Mouse (Mus musculus): ENCODE results near the gene Hook2. TPM values are rescaled to one million over a fixed set of nuclear protein-coding genes. Genes with fewer than 3 reads are reported as not detected.

Hook2 gene
- total and polyA plus RNA-seq, 3 experiments = 7.1 to 24.7 (median 9.8) TPM

DNA sequence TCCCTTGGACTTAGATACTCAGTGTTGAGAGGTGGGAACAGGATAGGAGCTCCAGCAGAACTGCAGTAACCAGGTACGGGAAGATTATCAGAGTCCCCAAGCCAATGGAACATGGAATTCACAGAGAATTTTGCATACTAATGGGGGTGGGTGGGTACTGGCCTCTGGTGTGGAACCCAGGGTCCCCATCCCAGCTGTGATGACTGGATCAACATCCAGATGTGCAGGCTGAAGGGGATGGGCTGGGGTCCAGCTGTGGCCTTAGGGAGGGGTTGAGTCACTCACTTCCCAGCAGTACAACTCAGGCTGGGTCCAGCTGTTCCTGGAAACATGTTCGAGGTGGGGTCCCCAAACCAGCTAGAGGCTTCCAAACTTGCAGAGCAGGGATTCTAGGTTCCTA lies 2.5 kb upstream of the Hook2 start:
- Histone ChIP-seq H3K79me2 (replicated peaks; ENCODE audit: control insufficient read depth, extremely low read depth, insufficient read depth, poor library complexity, severe bottlenecking) (no peaks in the 10 kb centered on the region), H3K9ac (ENCODE audit: insufficient read depth, low read depth) (no peak overlapping the region), H3K27ac (ENCODE audit: insufficient read depth, low read depth) (peak overlapping the region; percentile 22; the same call in 1 of the 2 replicates), H3K9me3 (replicated peaks; ENCODE audit: low read length) (no peaks in the 10 kb centered on the region), H3K4me2 (ENCODE audit: insufficient read depth, low read depth, poor library complexity, severe bottlenecking) (no peak overlapping the region), H3K27me3 (replicated peaks) (no peaks in the 10 kb centered on the region), H3K4me1 (ENCODE audit: control insufficient read depth in 1 of 2, insufficient read depth in 2 of 2) (peaks cover 38 to 54% of the 10 kb centered on the region in 2 experiments), H3K36me3 (replicated peaks in 1 of 2; ENCODE audit: control insufficient read depth in 1 of 2, insufficient read depth in 1 of 2, low read length in 1 of 2) (peaks cover 0 to 8% of the 10 kb centered on the region in 2 experiments), H3K4me3 (replicated peaks in 1 of 3; ENCODE audit: low read depth in 2 of 3, low read length in 2 of 3, poor library complexity in 1 of 3) (no peak overlapping the region)
- TF ChIP-seq CHD2 (IDR thresholded peaks at IDR 0.05; ENCODE audit: low read length) (no peak), KAT2A (IDR thresholded peaks at IDR 0.05; ENCODE audit: insufficient replicate concordance, low read length) (no peak), ZKSCAN1 (IDR thresholded peaks at IDR 0.05; ENCODE audit: borderline replicate concordance, low read depth, low read length) (no peak), IRF4 (IDR thresholded peaks at IDR 0.05; ENCODE audit: low read depth, low read length) (no peak), MXI1 (IDR thresholded peaks at IDR 0.05; ENCODE audit: low read depth, low read length) (no peak), UBTF (IDR thresholded peaks at IDR 0.05; ENCODE audit: low read depth, low read length) (no peak), EP300 (IDR thresholded peaks at IDR 0.05; ENCODE audit: low read length) (no peak), MAX (IDR thresholded peaks at IDR 0.05; ENCODE audit: low read length) (no peak), USF1 (IDR thresholded peaks at IDR 0.05; ENCODE audit: low read depth, low read length) (no peak), POLR2AphosphoS2 (IDR thresholded peaks at IDR 0.05; ENCODE audit: low read depth, low read length) (no peak), ELF1 (IDR thresholded peaks at IDR 0.05; ENCODE audit: low read depth, low read length) (no peak), GABPA (IDR thresholded peaks at IDR 0.05; ENCODE audit: insufficient replicate concordance, low read depth, low read length) (no peak), MEF2A (IDR thresholded peaks at IDR 0.05; ENCODE audit: borderline replicate concordance, low read depth, low read length) (no peak), SMC3 (IDR thresholded peaks at IDR 0.05; ENCODE audit: low read depth, low read length) (no peak), ZMIZ1 (IDR thresholded peaks at IDR 0.05; ENCODE audit: low read depth, low read length) (no peak), NELFE (IDR thresholded peaks at IDR 0.05; ENCODE audit: low read depth, low read length) (no peak), PAX5 (IDR thresholded peaks at IDR 0.05; ENCODE audit: low read length) (no peak), CHD1 (IDR thresholded peaks at IDR 0.05; ENCODE audit: low read depth, low read length) (no peak), MAZ (IDR thresholded peaks at IDR 0.05; ENCODE audit: low read depth, low read length) (no peak), POLR2A (IDR thresholded peaks at IDR 0.05; ENCODE audit: low read depth, low read length) (no peak)
- DNase-seq (ENCODE audit: extremely low read depth) = no peak
- dilution Hi-C loops (cut with MboI; ENCODE audit: extremely low pct_ligation_motif_present, extremely low pct_unique_long_range_greater_than_20kb, low sequenced_read_pairs) = no loop called here
- in situ Hi-C loops (cut with MboI; ENCODE audit: low pct_ligation_motif_present, low pct_unique_long_range_greater_than_20kb, low sequenced_read_pairs) = no loop called here

- H3K27me3 ChIP-seq (replicated peaks) = no peaks in the 10 kb centered on the region
- H3K4me2 ChIP-seq (ENCODE audit: insufficient read depth, low read depth, poor library complexity, severe bottlenecking) = peak overlapping the region; percentile 81; the same call in 1 of the 2 replicates
- peaks cover 25 to 43% of the 10 kb centered on the region in 2 experiments for H3K4me1 ChIP-seq (ENCODE audit: control insufficient read depth in 1 of 2, insufficient read depth in 2 of 2)
- H3K36me3 ChIP-seq (replicated peaks in 1 of 2; ENCODE audit: control insufficient read depth in 1 of 2, insufficient read depth in 1 of 2, low read length in 1 of 2) = peaks cover 0 to 17% of the 10 kb centered on the region in 2 experiments
- H3K9me3 ChIP-seq (replicated peaks; ENCODE audit: low read length) = no peaks in the 10 kb centered on the region
- dilution Hi-C loops (cut with MboI; ENCODE audit: extremely low pct_ligation_motif_present, extremely low pct_unique_long_range_greater_than_20kb, low sequenced_read_pairs) = no loop called here
- H3K79me2 ChIP-seq (replicated peaks; ENCODE audit: control insufficient read depth, extremely low read depth, insufficient read depth, poor library complexity, severe bottlenecking) = no peaks in the 10 kb centered on the region
- peak overlapping the region; percentile 93; the same call in 1 of the 2 replicates for H3K9ac ChIP-seq (ENCODE audit: insufficient read depth, low read depth)
- DNase-seq (ENCODE audit: extremely low read depth) = no peak
- TF ChIP-seq CHD1 (IDR thresholded peaks at IDR 0.05; ENCODE audit: low read depth, low read length) (no peak), MAZ (IDR thresholded peaks at IDR 0.05; ENCODE audit: low read depth, low read length) (0 out of 2 replicates have a peak, but pooled peaks have one; percentile 10), MYC (IDR thresholded peaks at IDR 0.05; ENCODE audit: low read depth, low read length) (0 out of 2 replicates have a peak, but pooled peaks have one; percentile 5), MXI1 (IDR thresholded peaks at IDR 0.05; ENCODE audit: low read depth, low read length) (0 out of 2 replicates have a peak, but pooled peaks have one; percentile 6)
- peak overlapping the region; percentile 29 for H3K27ac ChIP-seq (ENCODE audit: insufficient read depth, low read depth)
- H3K4me3 ChIP-seq (replicated peaks in 1 of 3; ENCODE audit: low read depth in 2 of 3, low read length in 2 of 3, poor library complexity in 1 of 3) = peak overlapping the region in 1 of 3 experiments; percentile 1
- in situ Hi-C loops (cut with MboI; ENCODE audit: low pct_ligation_motif_present, low pct_unique_long_range_greater_than_20kb, low sequenced_read_pairs) = no loop called here
Measured at GRCm38 (mm10) chr8:84989311-84989731, 1.1 kb upstream of the Hook2 start.
